Mouse (Mus musculus) left cerebral cortex, postnatal 36 days (tissue): ENCODE measurements around the gene Prkra. TPM values are rescaled to one million over a fixed set of nuclear protein-coding genes. Genes with fewer than 3 reads are reported as not detected.

Experiments used
- DNase-seq, 2 experiments: peaks; one replicate each; pipeline ENCODE4 v3.0.0; 2021 to 2022; ENCODE audit warnings: low spot score in 2 of 2, mixed read lengths in 1 of 2
- intact Hi-C: fragments of 180-260 bp; cut with DNase I; formaldehyde crosslinking; loops from one replicate; pipeline ENCODE4 v1.15.1; 2025
- total RNA-seq, 2 experiments: library from RNA; stranded (reverse); gene quantifications; 2 replicates each; pipeline ENCODE4 v1.2.3; 2021

The Prkra gene
- total RNA-seq, 2 experiments from 2014 or later: 13.7 to 14.6 TPM

- intact Hi-C loops: no loop called here
- no peak for DNase-seq
Measured at GRCm38 (mm10) chr2:76597521-76597920, 50.3 kb downstream of the Prkra start.

GRCm38 (mm10) chr2:76592401-76592924 lies 55.4 kb downstream of the Prkra start:
- DNase-seq: no peak
- intact Hi-C loops: no loop called here

- intact Hi-C loops: no loop called here
- DNase-seq: no peak
Measured at GRCm38 (mm10) chr2:76590221-76590620, 57.6 kb downstream of the Prkra start.

GRCm38 (mm10) chr2:76586906-76587305 lies 60.9 kb downstream of the Prkra start:
- no peak for DNase-seq
- intact Hi-C loops: no loop called here

- intact Hi-C loops: no loop called here
Measured at GRCm38 (mm10) chr2:76585090-76585489, 62.7 kb downstream of the Prkra start.

More at GRCm38 (mm10) chr2:76585090-76585489, 62.7 kb downstream of the Prkra start:
- no peak for DNase-seq

Other genes starting within 250 kb of the Prkra start
- gene Osbpl6, start 241.5 kb downstream of the Prkra start, total RNA-seq: 10 to 100 TPM; 43.0 to 60.1 TPM
- gene Pjvk, start 461 bp upstream of the Prkra start, total RNA-seq: under 1 TPM in 1 of 2 experiments, not detected in 1; 0.35 TPM
- gene Fkbp7, start 25.1 kb upstream of the Prkra start, total RNA-seq: 1 to 10 TPM; 3.6 to 6.1 TPM
- gene Plekha3, start 27.3 kb upstream of the Prkra start, total RNA-seq: 10 to 100 TPM; 36.4 to 38.9 TPM